Mouse (Mus musculus): ENCODE results near the gene Supt4a. TPM values are rescaled to one million over a fixed set of nuclear protein-coding genes. Genes with fewer than 3 reads are reported as not detected.

The Supt4a gene
- polyA plus RNA-seq, 1 experiment from 2014 or later = 137 TPM

DNA sequence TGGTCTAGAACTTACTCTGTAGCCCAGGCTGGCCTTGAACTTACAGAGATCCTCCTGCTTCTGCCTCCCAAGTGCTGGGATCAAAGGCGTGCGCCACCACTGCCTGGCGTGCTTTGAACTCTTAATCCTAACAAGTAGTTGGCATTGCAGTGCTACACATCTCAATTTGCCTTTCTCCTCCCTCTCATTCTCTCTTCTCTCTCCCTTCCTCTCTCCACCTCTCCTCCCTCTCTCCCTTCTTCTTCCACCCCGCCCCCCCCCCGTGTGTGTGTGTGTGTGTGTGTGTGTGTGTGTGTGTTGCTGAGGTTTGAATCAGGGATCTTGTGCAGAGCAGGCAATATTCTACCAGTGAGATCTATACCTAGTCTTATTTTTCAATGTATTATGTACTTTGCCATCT is 10.0 kb downstream of the Supt4a start:
- no peaks in the 10 kb centered on the region for H3K4me1 ChIP-seq (ENCODE audit: control insufficient read depth, insufficient read depth, low read length)
- peaks cover 18% of the 10 kb centered on the region for H3K36me3 ChIP-seq (ENCODE audit: control insufficient read depth, insufficient read depth, low read length)
- ATAC-seq (ENCODE audit: low read depth) = no peak
- H3K4me3 ChIP-seq (ENCODE audit: low read depth, low read length) = no peak overlapping the region
- no peaks in the 10 kb centered on the region for H3K9me3 ChIP-seq (ENCODE audit: control insufficient read depth, low read length)
- H3K27ac ChIP-seq (ENCODE audit: low read depth, low read length) = no peak overlapping the region
- H3K4me2 ChIP-seq (ENCODE audit: low read depth, low read length) = no peak overlapping the region
- no peaks in the 10 kb centered on the region for H3K27me3 ChIP-seq (ENCODE audit: control insufficient read depth, insufficient read depth, low read length)
- WGBS = 94% methylated on average over 4 of the region's 5 CpGs
- H3K9ac ChIP-seq (replicated peaks; ENCODE audit: low read depth, low read length) = no peak overlapping the region

DNA sequence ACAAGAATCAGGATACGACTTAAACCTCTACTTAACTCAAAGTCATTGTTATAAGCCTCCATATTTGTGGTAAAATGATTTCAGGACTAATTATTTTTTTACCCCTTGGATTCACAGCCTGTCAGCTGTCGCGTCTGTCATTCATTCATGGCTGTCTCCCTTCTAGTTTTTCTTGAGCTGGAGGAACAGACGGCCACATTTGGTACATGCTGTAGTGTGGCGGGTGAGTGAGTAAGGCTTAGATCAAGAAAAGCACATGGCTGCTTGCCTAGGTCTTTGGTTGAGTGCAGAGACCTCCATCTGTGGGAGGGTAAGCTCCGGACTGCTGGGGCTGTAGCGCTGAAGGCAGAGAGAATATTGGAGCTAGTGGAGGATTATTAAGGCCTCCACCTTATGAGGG is 10.4 kb downstream of the Supt4a start:
- ATAC-seq (ENCODE audit: low read depth) = no peak
- Histone ChIP-seq H3K4me2 (ENCODE audit: low read depth, low read length) (no peak overlapping the region), H3K27ac (ENCODE audit: low read depth, low read length) (no peak overlapping the region), H3K9ac (replicated peaks; ENCODE audit: low read depth, low read length) (no peak overlapping the region), H3K36me3 (ENCODE audit: control insufficient read depth, insufficient read depth, low read length) (peaks cover 18% of the 10 kb centered on the region), H3K9me3 (ENCODE audit: control insufficient read depth, low read length) (no peaks in the 10 kb centered on the region), H3K27me3 (ENCODE audit: control insufficient read depth, insufficient read depth, low read length) (no peaks in the 10 kb centered on the region), H3K4me1 (ENCODE audit: control insufficient read depth, insufficient read depth, low read length) (no peaks in the 10 kb centered on the region), H3K4me3 (ENCODE audit: low read depth, low read length) (no peak overlapping the region)
- WGBS = 95% methylated on average over 7 of the region's 7 CpGs

DNA sequence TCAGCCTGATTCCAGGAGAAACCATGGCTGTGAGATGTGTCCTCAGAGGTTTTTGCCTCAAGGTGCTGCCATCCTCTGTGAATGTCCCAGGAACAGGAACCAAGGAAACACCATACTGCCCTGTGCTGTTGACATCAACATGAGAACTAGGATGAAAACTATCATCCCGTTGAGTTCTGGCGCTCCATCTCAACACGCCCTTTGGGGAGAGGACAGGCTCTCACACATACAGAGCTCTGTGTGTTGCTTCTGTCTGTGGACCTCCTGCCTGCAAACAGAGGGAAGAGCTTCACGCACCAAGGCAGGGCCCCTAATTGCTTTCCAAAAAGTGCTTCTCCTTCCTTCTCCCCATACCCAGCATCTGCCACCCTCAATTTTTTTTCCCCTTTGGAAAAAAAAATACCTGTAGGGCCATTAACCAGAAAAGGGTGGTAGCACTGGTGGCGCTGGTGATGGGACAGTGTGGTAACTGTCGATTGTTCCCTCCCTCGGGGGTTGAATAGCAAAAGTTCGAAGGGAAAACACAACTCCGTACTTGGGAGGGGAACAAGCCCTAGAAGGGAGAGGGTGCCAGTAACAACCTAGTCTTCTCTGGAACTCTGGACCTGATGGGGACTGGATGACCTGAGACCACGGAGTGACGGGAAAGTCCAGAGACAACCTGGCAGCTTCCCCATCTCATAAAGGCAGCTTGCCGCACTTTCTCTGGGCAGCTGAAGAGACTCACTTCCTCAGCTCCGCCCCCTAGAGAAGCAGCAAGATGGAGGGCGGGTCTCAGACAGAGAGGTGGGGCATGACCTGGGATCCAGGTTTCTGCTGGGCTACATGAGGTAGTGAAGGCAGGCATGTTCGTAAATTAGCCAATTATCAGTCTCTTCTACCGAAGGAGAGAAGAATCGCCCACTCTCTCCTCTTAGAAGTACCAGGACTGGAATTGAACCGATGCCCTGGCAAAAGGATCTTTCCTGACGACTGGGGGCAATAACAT is 11.1 kb downstream of the Supt4a start:
- H3K4me1 ChIP-seq (ENCODE audit: control insufficient read depth, insufficient read depth, low read length) = no peaks in the 10 kb centered on the region
- peaks cover 17% of the 10 kb centered on the region for H3K36me3 ChIP-seq (ENCODE audit: control insufficient read depth, insufficient read depth, low read length)
- no peak overlapping the region for H3K27ac ChIP-seq (ENCODE audit: low read depth, low read length)
- ATAC-seq (ENCODE audit: low read depth) = no peak
- H3K4me2 ChIP-seq (ENCODE audit: low read depth, low read length) = no peak overlapping the region
- H3K4me3 ChIP-seq (ENCODE audit: low read depth, low read length) = no peak overlapping the region
- no peak overlapping the region for H3K9ac ChIP-seq (replicated peaks; ENCODE audit: low read depth, low read length)
- no peaks in the 10 kb centered on the region for H3K9me3 ChIP-seq (ENCODE audit: control insufficient read depth, low read length)
- H3K27me3 ChIP-seq (ENCODE audit: control insufficient read depth, insufficient read depth, low read length) = no peaks in the 10 kb centered on the region
- 38% methylated on average over 19 of the region's 19 CpGs for WGBS

DNA sequence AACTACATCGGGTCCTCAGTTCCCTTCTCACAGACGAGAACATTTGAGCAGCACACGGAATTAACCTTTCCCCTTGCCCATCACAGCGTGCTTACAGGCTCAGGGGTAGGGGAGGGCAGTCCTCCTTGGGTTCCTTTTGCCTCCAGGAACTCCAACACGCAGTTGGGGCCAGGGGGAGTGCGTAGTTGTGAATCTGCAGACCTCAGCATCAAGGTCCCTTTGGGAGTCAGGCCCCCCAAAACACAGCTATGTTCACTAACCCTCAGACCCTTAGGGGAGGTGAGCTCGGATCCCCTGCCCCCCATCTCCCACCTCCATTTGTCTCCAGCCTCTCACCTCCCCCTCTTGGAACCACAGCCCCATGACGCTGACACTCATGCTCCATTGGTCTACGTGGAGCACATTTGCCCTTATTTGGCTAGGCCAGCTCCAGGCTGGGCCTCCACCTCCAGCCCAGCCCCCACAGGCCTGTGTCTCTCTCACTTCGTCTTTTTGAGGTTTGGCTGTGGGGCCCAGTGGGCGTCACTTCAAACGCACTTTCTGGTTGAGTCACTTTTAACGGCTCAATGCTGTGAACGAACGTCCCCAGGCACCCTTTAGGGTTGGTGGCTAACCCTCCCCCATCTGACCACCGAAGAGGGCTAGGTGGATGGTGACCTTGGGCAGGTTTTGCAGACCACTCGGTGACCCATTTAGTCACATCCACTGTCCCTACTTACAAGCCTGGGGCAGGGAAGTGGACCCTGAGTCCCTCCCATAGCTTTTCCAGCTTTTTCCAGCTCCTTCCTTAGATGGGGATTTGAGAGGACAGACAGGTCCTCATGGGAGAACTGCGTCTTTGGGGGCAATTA is 12.1 kb downstream of the Supt4a start:
- Histone ChIP-seq H3K4me3 (ENCODE audit: low read depth, low read length) (no peak overlapping the region), H3K4me2 (ENCODE audit: low read depth, low read length) (no peak overlapping the region), H3K9me3 (ENCODE audit: control insufficient read depth, low read length) (no peaks in the 10 kb centered on the region), H3K36me3 (ENCODE audit: control insufficient read depth, insufficient read depth, low read length) (peaks cover 9% of the 10 kb centered on the region; the same call in 1 of the 2 replicates), H3K27ac (ENCODE audit: low read depth, low read length) (no peak overlapping the region), H3K27me3 (ENCODE audit: control insufficient read depth, insufficient read depth, low read length) (no peaks in the 10 kb centered on the region), H3K9ac (replicated peaks; ENCODE audit: low read depth, low read length) (no peak overlapping the region), H3K4me1 (ENCODE audit: control insufficient read depth, insufficient read depth, low read length) (no peaks in the 10 kb centered on the region)
- WGBS = 62% methylated on average over 18 of the region's 18 CpGs
- ATAC-seq (ENCODE audit: low read depth) = no peak

DNA sequence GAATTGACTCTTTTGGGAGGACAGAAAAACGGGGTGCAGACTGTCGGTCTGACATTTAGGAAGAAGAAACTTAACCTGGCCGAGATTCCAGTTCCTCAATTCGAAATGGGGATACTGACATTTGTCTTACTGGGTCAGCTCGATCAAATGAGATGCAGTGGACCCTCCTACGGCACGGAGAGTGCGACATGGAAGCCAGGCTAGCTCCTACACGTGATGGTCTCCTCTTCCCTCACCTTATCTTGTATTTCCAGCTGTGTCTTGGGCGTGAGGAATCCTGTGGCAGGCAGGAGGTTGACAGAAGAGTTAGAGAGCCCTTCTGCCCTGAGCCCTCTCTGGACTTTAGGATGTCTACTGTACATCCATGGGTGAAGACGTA is 12.7 kb downstream of the Supt4a start:
- 80% methylated on average over 11 of the region's 11 CpGs for WGBS
- no peaks in the 10 kb centered on the region for H3K27me3 ChIP-seq (ENCODE audit: control insufficient read depth, insufficient read depth, low read length)
- H3K4me1 ChIP-seq (ENCODE audit: control insufficient read depth, insufficient read depth, low read length) = no peaks in the 10 kb centered on the region
- no peak overlapping the region for H3K4me3 ChIP-seq (ENCODE audit: low read depth, low read length)
- H3K9me3 ChIP-seq (ENCODE audit: control insufficient read depth, low read length) = no peaks in the 10 kb centered on the region
- no peak overlapping the region for H3K4me2 ChIP-seq (ENCODE audit: low read depth, low read length)
- no peak overlapping the region for H3K27ac ChIP-seq (ENCODE audit: low read depth, low read length)
- no peak overlapping the region for H3K9ac ChIP-seq (replicated peaks; ENCODE audit: low read depth, low read length)
- H3K36me3 ChIP-seq (ENCODE audit: control insufficient read depth, insufficient read depth, low read length) = 0 out of 2 replicates have a peak, but pooled peaks cover 3% of the 10 kb centered on the region
- ATAC-seq (ENCODE audit: low read depth) = no peak

DNA sequence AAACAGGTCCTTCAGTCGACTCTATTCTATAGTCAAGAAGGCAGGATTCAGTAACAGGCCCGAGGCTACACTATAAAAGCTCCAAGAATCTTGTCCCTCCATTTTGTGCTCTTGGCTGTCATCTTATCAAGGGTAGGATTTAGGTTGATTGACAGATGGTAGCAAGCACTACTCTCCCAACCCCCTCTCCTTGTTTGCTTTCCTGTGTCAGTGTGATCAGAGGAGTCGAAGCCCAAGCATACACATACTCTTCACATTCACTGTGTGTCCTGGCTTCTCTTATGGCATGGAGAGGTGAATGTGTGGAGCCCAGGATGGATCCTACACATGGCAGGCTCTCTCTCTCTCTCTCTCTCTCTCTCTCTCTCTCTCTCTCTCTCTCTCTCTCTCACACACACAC is 13.2 kb downstream of the Supt4a start:
- no peak overlapping the region for H3K4me2 ChIP-seq (ENCODE audit: low read depth, low read length)
- H3K4me1 ChIP-seq (ENCODE audit: control insufficient read depth, insufficient read depth, low read length) = no peaks in the 10 kb centered on the region
- H3K9me3 ChIP-seq (ENCODE audit: control insufficient read depth, low read length) = no peaks in the 10 kb centered on the region
- H3K27me3 ChIP-seq (ENCODE audit: control insufficient read depth, insufficient read depth, low read length) = no peaks in the 10 kb centered on the region
- 90% methylated on average over 3 of the region's 3 CpGs for WGBS
- ATAC-seq (ENCODE audit: low read depth) = no peak
- H3K4me3 ChIP-seq (ENCODE audit: low read depth, low read length) = no peak overlapping the region
- no peaks in the 10 kb centered on the region for H3K36me3 ChIP-seq (ENCODE audit: control insufficient read depth, insufficient read depth, low read length)
- H3K27ac ChIP-seq (ENCODE audit: low read depth, low read length) = no peak overlapping the region
- no peak overlapping the region for H3K9ac ChIP-seq (replicated peaks; ENCODE audit: low read depth, low read length)

DNA sequence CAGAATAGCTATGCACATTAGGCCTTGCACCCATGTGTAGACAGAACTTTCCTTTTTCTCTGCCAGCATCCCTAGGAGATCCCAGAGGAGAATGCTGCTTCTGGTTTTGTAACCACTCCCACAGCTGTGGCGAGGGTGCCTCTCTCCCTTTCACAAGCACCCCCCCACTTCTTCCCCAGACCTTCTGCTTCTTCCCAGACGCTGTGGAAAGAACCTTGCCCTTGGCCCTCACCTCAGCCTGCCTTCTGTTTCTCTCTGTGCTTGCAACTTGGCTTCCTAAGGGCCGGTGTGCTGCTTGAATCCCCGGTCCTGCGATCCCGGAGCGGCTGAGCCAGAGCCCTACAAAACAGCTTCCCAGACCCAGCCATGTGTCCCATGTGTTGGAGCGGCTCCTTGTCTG is 13.7 kb downstream of the Supt4a start:
- Histone ChIP-seq H3K4me1 (ENCODE audit: control insufficient read depth, insufficient read depth, low read length) (no peaks in the 10 kb centered on the region), H3K4me3 (ENCODE audit: low read depth, low read length) (no peak overlapping the region), H3K4me2 (ENCODE audit: low read depth, low read length) (no peak overlapping the region), H3K27me3 (ENCODE audit: control insufficient read depth, insufficient read depth, low read length) (no peaks in the 10 kb centered on the region), H3K36me3 (ENCODE audit: control insufficient read depth, insufficient read depth, low read length) (no peaks in the 10 kb centered on the region), H3K27ac (ENCODE audit: low read depth, low read length) (no peak overlapping the region), H3K9ac (replicated peaks; ENCODE audit: low read depth, low read length) (no peak overlapping the region), H3K9me3 (ENCODE audit: control insufficient read depth, low read length) (no peaks in the 10 kb centered on the region)
- 86% methylated on average over 8 of the region's 8 CpGs for WGBS
- ATAC-seq (ENCODE audit: low read depth) = no peak

DNA sequence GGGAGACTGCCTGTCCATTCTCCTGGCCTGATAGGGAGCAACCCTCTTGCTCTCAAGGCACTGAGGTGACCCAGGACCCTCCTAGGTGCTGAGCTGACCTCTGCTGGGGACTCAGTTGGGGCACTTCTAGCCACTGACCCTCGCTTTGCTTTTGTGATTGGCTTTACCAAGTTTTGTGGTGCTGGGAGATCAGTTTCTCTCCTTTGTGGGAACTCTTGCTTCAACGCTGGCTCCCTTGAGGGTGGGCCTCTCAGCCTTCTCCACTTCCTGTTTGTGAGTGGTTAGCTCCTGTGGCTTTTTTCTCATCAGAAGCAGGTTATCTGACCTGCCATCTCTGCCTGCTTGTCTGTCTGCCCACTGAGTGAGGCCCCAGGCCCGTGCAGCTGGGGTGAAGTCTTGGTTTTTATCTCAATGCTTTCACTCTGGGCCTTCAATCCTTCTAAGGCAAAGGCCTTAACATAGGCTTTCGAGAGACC is 14.2 kb downstream of the Supt4a start:
- no peak for ATAC-seq (ENCODE audit: low read depth)
- Histone ChIP-seq H3K4me2 (ENCODE audit: low read depth, low read length) (no peak overlapping the region), H3K4me3 (ENCODE audit: low read depth, low read length) (no peak overlapping the region), H3K9me3 (ENCODE audit: control insufficient read depth, low read length) (no peaks in the 10 kb centered on the region), H3K36me3 (ENCODE audit: control insufficient read depth, insufficient read depth, low read length) (no peaks in the 10 kb centered on the region), H3K27me3 (ENCODE audit: control insufficient read depth, insufficient read depth, low read length) (no peaks in the 10 kb centered on the region), H3K4me1 (ENCODE audit: control insufficient read depth, insufficient read depth, low read length) (no peaks in the 10 kb centered on the region), H3K27ac (ENCODE audit: low read depth, low read length) (no peak overlapping the region), H3K9ac (replicated peaks; ENCODE audit: low read depth, low read length) (no peak overlapping the region)
- 81% methylated on average over 4 of the region's 4 CpGs for WGBS

DNA sequence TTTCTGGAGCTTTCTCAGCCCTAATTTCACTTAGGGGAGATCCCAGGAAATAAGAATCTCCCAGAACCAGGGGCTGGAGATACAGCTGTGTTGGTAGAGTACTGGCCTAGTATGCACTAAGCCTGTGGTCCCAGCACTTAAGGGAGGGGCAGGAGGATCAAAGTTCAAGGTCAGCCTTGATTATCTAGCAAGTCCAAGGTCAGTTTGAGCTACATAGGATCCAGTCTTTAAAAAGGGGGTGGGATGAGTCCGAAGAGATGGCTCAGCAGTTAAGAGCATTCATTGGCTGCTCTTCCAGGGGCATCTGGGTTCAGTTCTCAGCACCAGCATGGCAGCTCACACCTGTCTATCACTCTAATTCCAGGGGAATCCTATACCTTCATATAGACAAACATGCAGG is 15.0 kb downstream of the Supt4a start:
- Histone ChIP-seq H3K9ac (replicated peaks; ENCODE audit: low read depth, low read length) (no peak overlapping the region), H3K4me2 (ENCODE audit: low read depth, low read length) (no peak overlapping the region), H3K4me1 (ENCODE audit: control insufficient read depth, insufficient read depth, low read length) (no peaks in the 10 kb centered on the region), H3K4me3 (ENCODE audit: low read depth, low read length) (no peak overlapping the region), H3K36me3 (ENCODE audit: control insufficient read depth, insufficient read depth, low read length) (no peaks in the 10 kb centered on the region), H3K27ac (ENCODE audit: low read depth, low read length) (no peak overlapping the region), H3K9me3 (ENCODE audit: control insufficient read depth, low read length) (no peaks in the 10 kb centered on the region), H3K27me3 (ENCODE audit: control insufficient read depth, insufficient read depth, low read length) (no peaks in the 10 kb centered on the region)
- 79% methylated on average over 1 of the region's 1 CpGs for WGBS
- no peak for ATAC-seq (ENCODE audit: low read depth)
